31 mouse cellular contexts compared by ENCODE assay signal in the genomic region with DNA sequence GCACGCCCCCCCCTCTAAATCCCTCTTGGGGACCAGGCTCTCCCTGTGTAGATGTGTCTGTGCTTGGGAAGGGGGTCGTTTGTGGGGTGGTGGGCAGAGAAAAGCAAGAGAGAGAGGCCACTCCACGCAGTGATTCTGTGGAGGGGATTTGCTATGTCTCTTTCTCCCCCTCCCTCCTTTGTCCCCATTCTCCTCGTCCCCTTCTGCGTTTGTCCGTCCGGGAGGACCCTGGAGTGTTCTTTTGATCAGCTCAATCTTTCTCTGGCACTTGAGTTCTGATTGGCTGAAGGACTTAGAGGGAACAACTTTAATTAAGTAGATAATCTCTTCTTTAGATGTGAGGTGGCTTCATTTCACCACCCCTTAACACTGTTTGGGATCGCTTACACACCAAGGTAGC. TPM values are rescaled to one million over a fixed set of nuclear protein-coding genes. Genes with fewer than 3 reads are reported as not detected.
"Had no signal": no experiment of that assay in that cellular context is flagged by ENCODE, and none has a peak within 500 bp of the region (broad histone marks: within the 10 kb centered on the region; RNA-seq: fewer than 3 reads in every experiment).

A gene (plus strand): TSS at position 345 of the 400 bp plus-strand sequence.

- H3K36me3 ChIP-seq: kidney, embryonic 15.5 days; liver, embryonic 13.5 days; neural tube, embryonic 13.5 days had no signal

- H3K4me3 ChIP-seq: kidney, embryonic 15.5 days; left cerebral cortex, adult 2 months; liver, embryonic 13.5 days; myocyte; neural tube, embryonic 13.5 days had no signal

- DNase-seq: kidney, adult 11 months; kidney, adult 8-10 months; kidney, postnatal 10 days; kidney, postnatal 36 days; layer of hippocampus, postnatal 36 days; liver, embryonic 13.5 days; lung, adult 2 months; lung, postnatal 14 days; lung, postnatal 4 days; retina, postnatal 1 day; right cerebral cortex, postnatal 25 days; thymus, adult 18-20 months; thymus, postnatal 36 days had no signal

- H3K9ac ChIP-seq: kidney, embryonic 15.5 days; liver, embryonic 13.5 days; neural tube, embryonic 13.5 days had no signal

- H3K27ac ChIP-seq: kidney, embryonic 15.5 days; left cerebral cortex, adult 2 months; liver, embryonic 13.5 days; neural tube, embryonic 13.5 days had no signal

- H3K4me1 ChIP-seq: kidney, embryonic 15.5 days; neural tube, embryonic 13.5 days had no signal

- H3K9me3 ChIP-seq: kidney, embryonic 15.5 days; liver, embryonic 13.5 days; neural tube, embryonic 13.5 days had no signal

- H3K4me2 ChIP-seq: kidney, embryonic 15.5 days; liver, embryonic 13.5 days; neural tube, embryonic 13.5 days had no signal

RNA-seq across cellular contexts. Expression of the gene that starts here (rescaled TPM):
- total RNA-seq: layer of hippocampus, adult 8-10 months; layer of hippocampus, postnatal 36 days; left cerebral cortex, adult 2 months; left cerebral cortex, postnatal 10 days; left cerebral cortex, postnatal 36 days; liver, adult 2 months; megakaryocyte progenitor cell, adult 5-6 weeks; megakaryocyte-erythroid progenitor cell, adult 5-6 weeks; monocyte, adult 5-6 weeks; neutrophil, adult 5-6 weeks had no signal
- polyA plus RNA-seq: limb, embryonic 11.5 days; liver, adult 2 months; liver, embryonic 13.5 days; liver, embryonic 16.5 days; lung, adult 2 months; lung, embryonic 16.5 days; myocyte; spleen, adult 2 months; stomach, embryonic 16.5 days; urinary bladder, adult 2 months had no signal
